In the genomic region with DNA sequence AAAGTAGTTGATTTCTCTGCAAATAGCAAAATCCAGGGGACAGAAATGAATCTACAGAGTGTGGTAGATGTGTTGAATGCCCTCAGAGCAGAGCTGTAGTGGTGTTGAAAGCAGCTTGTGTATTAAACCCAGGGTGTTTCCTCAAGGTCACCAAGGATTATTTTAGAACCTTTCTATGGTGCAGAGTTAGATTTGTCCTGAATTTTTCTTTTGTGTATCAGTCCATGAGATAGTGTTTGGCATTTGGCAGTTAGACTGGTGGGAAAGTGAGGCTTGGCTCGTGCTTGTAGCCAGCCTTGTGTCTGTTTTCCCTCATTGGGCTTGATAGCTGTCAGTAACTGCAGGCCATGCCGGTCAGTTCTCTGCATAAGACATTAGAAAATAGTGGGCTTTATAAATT, we compare ENCODE assay signal across 9 mouse cellular contexts. TPM values are rescaled to one million over a fixed set of nuclear protein-coding genes. Genes with fewer than 3 reads are reported as not detected.
DNase-seq lines count a peak whose midpoint lies in the region; ATAC-seq and TF ChIP-seq lines count a peak whose summit lies in the region.
"Had no signal": no experiment of that assay in that cellular context is flagged by ENCODE, and none has a peak within 500 bp of the region (broad histone marks: within the 10 kb centered on the region; RNA-seq: fewer than 3 reads in every experiment).

No protein-coding gene starts in this region.

- peak overlapping the region; percentile 31 for H3K4me3 ChIP-seq in erythroblast, embryonic 14.5 days (replicated peaks)
- no peak overlapping the region for H3K4me3 ChIP-seq in embryonic facial prominence, embryonic 11.5 days (ENCODE audit: low read depth, low read length)
- peak overlapping the region; percentile 20; the same call in 1 of the 2 replicates for H3K4me3 ChIP-seq in heart, postnatal 0 days (ENCODE audit: low read depth, low read length)
- peak overlapping the region; percentile 82 for H3K4me3 ChIP-seq in midbrain, embryonic 10.5 days

- no peaks in the 10 kb centered on the region for H3K27me3 ChIP-seq in erythroblast, embryonic 14.5 days (ENCODE audit: control insufficient read depth)
- no peaks in the 10 kb centered on the region for H3K27me3 ChIP-seq in embryonic facial prominence, embryonic 11.5 days (ENCODE audit: control insufficient read depth, insufficient read depth, low read length)
- H3K27me3 ChIP-seq in heart, postnatal 0 days (ENCODE audit: control insufficient read depth, insufficient read depth, low read length): no peaks in the 10 kb centered on the region
- H3K27me3 ChIP-seq in midbrain, embryonic 10.5 days (ENCODE audit: low read depth, poor library complexity, severe bottlenecking): no peaks in the 10 kb centered on the region

- no peak for TF ChIP-seq CTCF in heart, postnatal 0 days (IDR thresholded peaks at IDR 0.05; ENCODE audit: low read depth)

- WGBS in embryonic facial prominence, embryonic 11.5 days: 42% methylated on average over 2 of the region's 2 CpGs
- 7% methylated on average over 2 of the region's 2 CpGs for WGBS in heart, postnatal 0 days
- 73% methylated on average over 2 of the region's 2 CpGs for WGBS in midbrain, embryonic 10.5 days

- H3K36me3 ChIP-seq in erythroblast, embryonic 14.5 days (ENCODE audit: control insufficient read depth): peaks cover 79% of the 10 kb centered on the region
- no peaks in the 10 kb centered on the region for H3K36me3 ChIP-seq in embryonic facial prominence, embryonic 11.5 days (replicated peaks; ENCODE audit: control insufficient read depth, insufficient read depth, low read depth, low read length)
- no peaks in the 10 kb centered on the region for H3K36me3 ChIP-seq in heart, postnatal 0 days (replicated peaks; ENCODE audit: control insufficient read depth, insufficient read depth, low read length)
- peaks cover 9% of the 10 kb centered on the region for H3K36me3 ChIP-seq in midbrain, embryonic 10.5 days

- H3K9ac ChIP-seq in embryonic facial prominence, embryonic 11.5 days (replicated peaks; ENCODE audit: low read length): no peak overlapping the region
- peak overlapping the region; percentile 44 for H3K9ac ChIP-seq in heart, postnatal 0 days (replicated peaks; ENCODE audit: low read depth, low read length)

- H3K4me1 ChIP-seq in erythroblast, embryonic 14.5 days (ENCODE audit: control insufficient read depth): peaks cover 71% of the 10 kb centered on the region
- H3K4me1 ChIP-seq in embryonic facial prominence, embryonic 11.5 days (ENCODE audit: control insufficient read depth, insufficient read depth, low read length): no peaks in the 10 kb centered on the region
- peaks cover 37% of the 10 kb centered on the region for H3K4me1 ChIP-seq in heart, postnatal 0 days (ENCODE audit: control insufficient read depth, insufficient read depth)
- H3K4me1 ChIP-seq in midbrain, embryonic 10.5 days: peaks cover 62% of the 10 kb centered on the region

- peak overlapping the region; percentile 23 for H3K4me2 ChIP-seq in embryonic facial prominence, embryonic 11.5 days (ENCODE audit: low read depth, low read length)
- peak overlapping the region; percentile 43 for H3K4me2 ChIP-seq in heart, postnatal 0 days (ENCODE audit: low read depth, low read length)

- no peak for DNase-seq in embryonic facial prominence, embryonic 11.5 days (ENCODE audit: low spot score)
- DNase-seq in heart, postnatal 0 days (ENCODE audit: low spot score): peak; percentile 88
- no peak for DNase-seq in midbrain, embryonic 10.5 days (ENCODE audit: low spot score)
- no peak for DNase-seq in thymus, postnatal 36 days
- no peak for DNase-seq in embryo, embryonic 11 days
- DNase-seq: adrenal gland, adult 8-10 months had no signal

- peak; percentile 57; the same call in 1 of the 2 replicates for TF ChIP-seq EP300 in heart, postnatal 0 days (IDR thresholded peaks at IDR 0.05; ENCODE audit: low read depth)

- H3K9me3 ChIP-seq in erythroblast, embryonic 14.5 days (ENCODE audit: control insufficient read depth, low read length): no peaks in the 10 kb centered on the region
- no peaks in the 10 kb centered on the region for H3K9me3 ChIP-seq in embryonic facial prominence, embryonic 11.5 days (replicated peaks; ENCODE audit: control insufficient read depth, low read length)
- H3K9me3 ChIP-seq in heart, postnatal 0 days (replicated peaks; ENCODE audit: control insufficient read depth, low read length): no peaks in the 10 kb centered on the region
- H3K9me3 ChIP-seq in midbrain, embryonic 10.5 days (replicated peaks): no peaks in the 10 kb centered on the region

- no peak overlapping the region for H3K27ac ChIP-seq in embryonic facial prominence, embryonic 11.5 days (replicated peaks; ENCODE audit: low read depth, low read length)
- peak overlapping the region; percentile 78 for H3K27ac ChIP-seq in heart, postnatal 0 days (ENCODE audit: low read depth)
- peak overlapping the region; percentile 25; the same call in 1 of the 2 replicates for H3K27ac ChIP-seq in midbrain, embryonic 10.5 days (replicated peaks)

- no peak for ATAC-seq in erythroblast, adult 5-6 weeks (replicated peaks; ENCODE audit: low FRiP score, poor library complexity, severe bottlenecking)
- no peak for ATAC-seq in embryonic facial prominence, embryonic 11.5 days (replicated peaks; ENCODE audit: insufficient number of reproducible peaks, low FRiP score, low TSS enrichment, low read depth)
- ATAC-seq in heart, postnatal 0 days (ENCODE audit: insufficient read depth, low read depth): peak; percentile 77
- ATAC-seq in activated CD4-positive, CD25-positive, alpha-beta regulatory T cell, adult 4 months: no peak

RNA-seq across cellular contexts. Expression of a gene that starts 6.0 kb away (rescaled TPM):
- polyA plus RNA-seq in erythroblast, embryonic 14.5 days (2012): 26.8 and 37.8 TPM in 2 replicates
- 41.1 and 50.2 TPM in 2 replicates for total RNA-seq in erythroblast, adult 5-6 weeks (2015; ENCODE audit: low replicate concordance)
- 51.5 and 63.1 TPM in 2 replicates for total RNA-seq in erythroblast, adult 5-6 weeks (2017; ENCODE audit: low replicate concordance)
- polyA plus RNA-seq in embryonic facial prominence, embryonic 11.5 days (2014; fragmentation: Nextera tagmentation; extraction: Ambion mirVana): 248 and 251 TPM in 2 replicates
- 83.4 and 126 TPM in 2 replicates for total RNA-seq in heart, postnatal 0 days (2014; rRNA removed; ENCODE audit: low replicate concordance)
- 95.2 and 101 TPM in 2 replicates for polyA plus RNA-seq in heart, postnatal 0 days (2015; fragmentation: Nextera tagmentation; extraction: Ambion mirVana)
- 215 and 239 TPM in 2 replicates for polyA plus RNA-seq in midbrain, embryonic 10.5 days (2016; fragmentation: Nextera tagmentation; extraction: Ambion mirVana)
- polyA plus RNA-seq in activated CD4-positive, CD25-positive, alpha-beta regulatory T cell, adult 4 months (2017; shearing (Covaris generic)): 1 to 10 TPM; 9.0 to 9.5 TPM
